Mouse (Mus musculus): ENCODE results near the gene Kbtbd2.

DNA sequence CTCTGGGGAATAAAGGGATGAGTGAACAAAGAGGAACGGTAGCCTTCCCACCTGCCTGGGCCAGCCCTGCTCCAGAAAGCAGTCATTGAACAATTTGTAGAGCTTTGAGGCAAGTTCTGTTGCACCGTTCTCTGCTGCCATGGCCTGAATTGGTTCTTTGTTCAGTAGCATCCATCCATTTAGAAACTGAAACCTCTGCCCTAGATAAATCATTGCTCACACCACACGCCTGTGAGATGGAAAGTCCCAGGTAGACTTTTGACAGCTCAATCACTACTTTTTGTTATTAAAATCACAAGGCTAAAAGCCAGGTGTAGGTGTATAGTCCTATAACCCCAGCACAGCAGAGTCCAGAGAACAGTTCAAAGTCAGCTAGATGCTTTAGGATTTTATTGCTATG lies 32.3 kb downstream of the Kbtbd2 start:
- no peak for TF ChIP-seq POLR2A (IDR thresholded peaks at IDR 0.05; ENCODE audit: low read depth, low read length)
- no peak for TF ChIP-seq CTCF (conservative IDR thresholded peaks at IDR 0.05; ENCODE audit: insufficient read depth, insufficient read length, low read depth, low read length)

Data from kidney, adult 2 months (tissue).